Mouse (Mus musculus) thymus, adult 2 months (tissue): ENCODE data around the gene Hmgb2. TPM values are rescaled to one million over a fixed set of nuclear protein-coding genes. Genes with fewer than 3 reads are reported as not detected.

Experiments
- DNase-seq: peaks from one replicate; pipeline ENCODE4 v3.0.0; 2021
- H3K27ac ChIP-seq: fragments of 200-500 bp; 2 replicates; pipeline ENCODE4 v1.5.1; 2012; ENCODE audit warnings: low read length, control low read depth; ENCODE audit not compliant: control insufficient read depth, insufficient read depth
- H3K27me3 ChIP-seq: fragments of 200-500 bp; 2 replicates; pipeline ENCODE4 v1.6.1; 2012; ENCODE audit warnings: mild to moderate bottlenecking, low read length, moderate library complexity, mixed read lengths; ENCODE audit not compliant: control insufficient read depth, insufficient read depth
- H3K36me3 ChIP-seq: fragments of 200-500 bp; 2 replicates; pipeline ENCODE4 v1.6.1; 2012; ENCODE audit warnings: mild to moderate bottlenecking, low read length, moderate library complexity; ENCODE audit not compliant: control insufficient read depth, insufficient read depth
- H3K4me1 ChIP-seq: fragments of 200-500 bp; replicated peaks from 2 replicates; pipeline ENCODE4 v1.6.1; 2012; ENCODE audit warnings: low read length; ENCODE audit not compliant: control insufficient read depth, insufficient read depth
- H3K4me3 ChIP-seq: fragments of 200-500 bp; 2 replicates; pipeline ENCODE4 v1.5.1; 2012; ENCODE audit warnings: mild to moderate bottlenecking, low read length, control low read depth, moderate library complexity; ENCODE audit not compliant: control insufficient read depth, insufficient read depth
- CTCF ChIP-seq: fragments of 200-500 bp; IDR thresholded peaks from 2 replicates; pipeline ENCODE4 v1.5.1; 2012; ENCODE audit warnings: mild to moderate bottlenecking, control low read depth, low read length, moderate library complexity, borderline replicate concordance; ENCODE audit not compliant: control insufficient read depth, poor library complexity, insufficient read depth; ENCODE audit errors: extremely low read depth
- POLR2A ChIP-seq: fragments of 200-500 bp; IDR thresholded peaks from 2 replicates; pipeline ENCODE4 v1.6.1; 2012; ENCODE audit warnings: mild to moderate bottlenecking, low read length, control low read depth, moderate library complexity; ENCODE audit not compliant: control insufficient read depth, poor library complexity, insufficient read depth; ENCODE audit errors: extremely low read depth
- WGBS: fragments of 180-500 bp; shearing (Covaris S2); methylation state at CpG from one replicate; pipeline ENCODE4 v1.1.7; 2018; 5-methylcytosine and 5-hydroxymethylcytosine counted together
- polyA plus RNA-seq: library from polyadenylated mRNA; depleted of rRNA; stranded (reverse); fragments of >200 nt; gene quantifications from 2 replicates; pipeline ENCODE4 v1.2.3, GENCODE M21; 2012

Gene Hmgb2
- polyA plus RNA-seq, 1 experiment: 64.0 TPM

GRCm38 (mm10) chr8:57520186-57520786, 8.6 kb downstream of the Hmgb2 start:
- Histone ChIP-seq H3K36me3 (peaks cover 16% of the 10 kb centered on the region), H3K4me3 (no peak overlapping the region), H3K27ac (no peak overlapping the region), H3K27me3 (no peaks in the 10 kb centered on the region), H3K4me1 (peaks cover 6% of the 10 kb centered on the region)
- TF ChIP-seq CTCF (no peak), POLR2A (no peak)
- no peak for DNase-seq
- 92% methylated on average over 12 of the region's 12 CpGs for WGBS

- TF ChIP-seq POLR2A: no peak
- TF ChIP-seq CTCF: no peak
- no peak overlapping the region for H3K4me3 ChIP-seq
- DNase-seq: no peak
- WGBS: 100% methylated on average over 1 of the region's 1 CpGs
- H3K27me3 ChIP-seq: no peaks in the 10 kb centered on the region
- H3K36me3 ChIP-seq: peaks cover 14% of the 10 kb centered on the region
- H3K27ac ChIP-seq: no peak overlapping the region
- H3K4me1 ChIP-seq: no peaks in the 10 kb centered on the region
Measured at GRCm38 (mm10) chr8:57528036-57528435, 16.3 kb downstream of the Hmgb2 start.

DNA sequence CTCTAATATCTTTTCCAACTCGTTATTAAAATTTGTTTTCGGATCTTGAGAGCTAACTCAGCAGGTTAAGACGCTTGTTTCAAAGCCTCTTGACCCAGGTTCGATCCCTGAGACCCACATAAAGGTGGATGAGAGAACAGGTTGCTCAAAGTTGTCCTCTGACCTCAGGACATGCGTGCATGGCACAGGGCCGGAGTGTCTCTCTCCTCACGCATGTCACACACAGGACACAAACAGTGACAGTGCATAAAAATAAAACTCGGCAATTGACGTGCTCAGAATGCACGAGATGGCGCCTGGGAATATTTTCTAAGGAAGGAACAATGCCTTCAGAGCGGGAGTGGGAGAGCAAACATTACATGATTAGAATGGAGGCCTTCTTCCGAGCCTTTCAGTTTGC, 18.5 kb downstream of the Hmgb2 start:
- TF ChIP-seq POLR2A (no peak), CTCF (no peak)
- 96% methylated on average over 13 of the region's 13 CpGs for WGBS
- DNase-seq: no peak
- H3K27me3 ChIP-seq: no peaks in the 10 kb centered on the region
- H3K27ac ChIP-seq: no peak overlapping the region
- no peak overlapping the region for H3K4me3 ChIP-seq
- no peaks in the 10 kb centered on the region for H3K4me1 ChIP-seq
- H3K36me3 ChIP-seq: peaks cover 13% of the 10 kb centered on the region

DNA sequence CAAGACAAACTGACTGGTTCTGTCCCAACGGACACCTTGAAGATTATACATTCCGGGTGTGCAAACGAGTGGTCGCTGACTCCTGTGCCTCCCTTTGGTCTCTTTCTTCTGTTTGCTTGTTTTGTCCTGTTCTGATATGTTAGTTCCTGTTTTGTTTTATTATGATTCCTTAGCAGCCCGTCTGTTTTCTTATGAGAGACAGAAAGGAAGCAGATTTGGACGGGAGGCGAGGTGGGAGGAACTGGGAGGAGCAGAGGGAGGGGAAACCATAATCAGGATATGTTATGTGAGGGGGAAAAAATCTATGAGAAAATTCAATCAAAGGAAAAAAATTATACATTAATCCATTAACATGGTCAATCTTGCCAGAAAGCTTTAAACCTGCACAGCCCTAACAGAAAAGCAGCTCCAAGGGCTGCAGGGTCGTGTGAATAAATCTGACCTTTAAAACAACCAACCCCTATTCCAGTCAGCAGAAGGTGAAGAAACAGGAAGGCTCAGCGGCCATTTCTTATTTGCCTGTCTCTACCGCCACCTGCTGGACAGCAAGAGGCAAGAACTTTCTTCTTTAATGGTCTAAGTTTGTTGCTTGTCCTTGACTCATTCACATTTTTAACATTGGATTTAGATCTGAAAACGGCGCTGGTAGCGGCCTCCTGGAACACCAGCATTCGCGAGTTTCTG, 19.1 kb downstream of the Hmgb2 start:
- no peak overlapping the region for H3K27ac ChIP-seq
- WGBS: 25% methylated on average over 15 of the region's 15 CpGs

GRCm38 (mm10) chr8:57532223-57532622, 20.5 kb downstream of the Hmgb2 start:
- Histone ChIP-seq H3K27ac (no peak overlapping the region), H3K27me3 (no peaks in the 10 kb centered on the region), H3K36me3 (peaks cover 17% of the 10 kb centered on the region), H3K4me1 (no peaks in the 10 kb centered on the region), H3K4me3 (no peak overlapping the region)
- TF ChIP-seq POLR2A (no peak), CTCF (no peak)
- DNase-seq: peak; percentile 34
- 88% methylated on average over 2 of the region's 2 CpGs for WGBS

More for the DNA sequence above, 19.1 kb downstream of the Hmgb2 start:
- peaks cover 13% of the 10 kb centered on the region for H3K36me3 ChIP-seq
- H3K4me1 ChIP-seq: no peaks in the 10 kb centered on the region
- no peaks in the 10 kb centered on the region for H3K27me3 ChIP-seq
- no peak overlapping the region for H3K4me3 ChIP-seq
- TF ChIP-seq POLR2A (no peak), CTCF (no peak)
- peak; percentile 72 for DNase-seq

DNA sequence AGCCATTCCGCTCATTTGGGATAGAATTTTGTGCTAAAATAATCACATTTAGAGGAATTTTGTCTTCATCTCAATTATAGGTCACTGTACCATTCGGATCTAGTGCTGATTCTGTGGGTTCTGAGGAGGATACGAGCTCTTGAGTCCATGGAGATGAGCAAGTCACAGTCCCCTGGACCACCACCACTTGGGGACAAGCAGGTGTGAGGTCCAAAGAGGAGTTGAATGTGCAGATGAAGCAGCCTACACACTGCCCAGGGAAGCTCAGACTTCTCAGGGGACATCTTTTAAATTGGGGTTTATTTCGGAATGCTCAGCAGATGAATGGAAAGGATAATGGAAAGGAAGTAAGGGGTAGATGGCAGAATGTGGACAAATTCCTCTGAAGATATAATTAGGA, 21.4 kb downstream of the Hmgb2 start:
- 96% methylated on average over 4 of the region's 4 CpGs for WGBS
- no peak overlapping the region for H3K27ac ChIP-seq
- no peak overlapping the region for H3K4me3 ChIP-seq
- no peak for TF ChIP-seq POLR2A
- no peak for TF ChIP-seq CTCF
- H3K27me3 ChIP-seq: no peaks in the 10 kb centered on the region
- no peak for DNase-seq
- no peaks in the 10 kb centered on the region for H3K4me1 ChIP-seq
- peaks cover 22% of the 10 kb centered on the region for H3K36me3 ChIP-seq
